Mouse (Mus musculus) midbrain, embryonic 16.5 days (tissue): ENCODE measurements around the gene Ccdc93. TPM values are rescaled to one million over a fixed set of nuclear protein-coding genes. Genes with fewer than 3 reads are reported as not detected.

Source experiments
- ATAC-seq: fragments of 200-750 bp; cut with Nextera tagmentation; 2 replicates; pipeline ENCODE4 v1.8.0; 2017; ENCODE audit warnings: moderate TSS enrichment
- H3K27ac ChIP-seq: fragments of 300-500 bp; sonication (generic); 2 replicates; pipeline ENCODE4 v1.5.1; 2014; ENCODE audit warnings: mild to moderate bottlenecking, low read length, mixed read lengths
- H3K27me3 ChIP-seq: fragments of 300-500 bp; sonication (generic); 2 replicates; pipeline ENCODE4 v1.6.1; 2014; ENCODE audit warnings: low read depth, low read length, mixed read lengths; ENCODE audit not compliant: control insufficient read depth, insufficient read depth
- H3K36me3 ChIP-seq: fragments of 300-500 bp; sonication (generic); 2 replicates; pipeline ENCODE4 v1.6.1; 2014; ENCODE audit warnings: mild to moderate bottlenecking, low read length, moderate library complexity, mixed read lengths; ENCODE audit not compliant: control insufficient read depth, insufficient read depth
- H3K4me1 ChIP-seq: fragments of 300-500 bp; sonication (generic); 2 replicates; pipeline ENCODE4 v1.6.1; 2014; ENCODE audit warnings: mild to moderate bottlenecking, low read length, mixed read lengths; ENCODE audit not compliant: control insufficient read depth, insufficient read depth
- H3K4me2 ChIP-seq: fragments of 300-500 bp; sonication (generic); 2 replicates; pipeline ENCODE4 v1.6.1; 2014; ENCODE audit warnings: mild to moderate bottlenecking, low read length, mixed read lengths
- H3K4me3 ChIP-seq: fragments of 300-500 bp; sonication (generic); 2 replicates; pipeline ENCODE4 v1.5.1; 2014; ENCODE audit warnings: low read depth, mild to moderate bottlenecking, low read length, moderate library complexity, mixed read lengths
- H3K9ac ChIP-seq: fragments of 300-500 bp; sonication (generic); 2 replicates; pipeline ENCODE4 v1.6.1; 2014; ENCODE audit warnings: low read depth, low read length, mixed read lengths
- H3K9me3 ChIP-seq: fragments of 300-500 bp; sonication (generic); replicated peaks from 2 replicates; pipeline ENCODE4 v1.6.1; 2014; ENCODE audit warnings: mild to moderate bottlenecking, low read length, mixed read lengths; ENCODE audit not compliant: control insufficient read depth, poor library complexity, severe bottlenecking
- WGBS: fragments of 180-500 bp; shearing (Covaris S2); extraction: QIAGEN DNeasy Blood & Tissue Kit; methylation state at CpG from one replicate; pipeline ENCODE4 v1.1.7; 2014; 5-methylcytosine and 5-hydroxymethylcytosine counted together
- polyA plus RNA-seq: library from polyadenylated mRNA; unstranded; fragments of >200 nt; fragmentation: Nextera tagmentation; extraction: Ambion mirVana; gene quantifications from 2 replicates; pipeline ENCODE4 v1.2.1, GENCODE M21; 2015

Ccdc93 gene
- polyA plus RNA-seq, 1 experiment from 2014 or later, result 11.9 TPM

- Histone ChIP-seq H3K27me3 (no peaks in the 10 kb centered on the region), H3K4me3 (no peak overlapping the region), H3K4me2 (no peak overlapping the region), H3K9me3 (no peaks in the 10 kb centered on the region), H3K9ac (no peak overlapping the region), H3K4me1 (no peaks in the 10 kb centered on the region), H3K36me3 (peaks cover 23% of the 10 kb centered on the region), H3K27ac (no peak overlapping the region)
- 93% methylated on average over 5 of the region's 5 CpGs for WGBS
- no peak for ATAC-seq
Observed at GRCm38 (mm10) chr1:121479403-121479802, 48.6 kb downstream of the Ccdc93 start.

DNA sequence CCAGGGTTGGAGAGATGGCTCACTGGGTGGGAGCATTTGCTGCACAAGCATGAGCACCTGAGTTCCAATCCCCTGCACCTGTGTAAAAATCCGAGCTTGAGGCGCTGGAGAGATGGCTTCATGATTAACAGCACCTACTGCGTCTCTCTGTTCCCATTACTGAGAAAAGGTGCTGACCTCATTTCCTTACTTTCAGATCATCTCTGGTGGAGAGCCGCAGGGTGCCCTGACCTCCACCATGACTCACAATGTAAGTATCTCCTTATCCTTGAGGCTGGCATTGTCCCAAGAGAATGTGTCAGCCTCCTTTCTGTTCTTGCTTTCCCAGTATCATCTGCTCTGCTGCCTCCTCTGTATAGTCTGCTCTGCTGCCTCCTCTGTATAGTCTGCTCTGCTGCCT, 52.2 kb downstream of the Ccdc93 start:
- 93% methylated on average over 4 of the region's 4 CpGs for WGBS

GRCm38 (mm10) chr1:121486803-121487202, 56.0 kb downstream of the Ccdc93 start:
- H3K9me3 ChIP-seq, result no peaks in the 10 kb centered on the region
- peaks cover 28% of the 10 kb centered on the region for H3K36me3 ChIP-seq
- ATAC-seq, result no peak
- no peak overlapping the region for H3K9ac ChIP-seq
- no peak overlapping the region for H3K27ac ChIP-seq
- no peak overlapping the region for H3K4me2 ChIP-seq
- no peak overlapping the region for H3K4me3 ChIP-seq
- WGBS, result 94% methylated on average over 6 of the region's 6 CpGs
- H3K27me3 ChIP-seq, result no peaks in the 10 kb centered on the region
- H3K4me1 ChIP-seq, result no peaks in the 10 kb centered on the region

More for the DNA sequence above, 52.2 kb downstream of the Ccdc93 start:
- H3K4me3 ChIP-seq, result no peak overlapping the region
- no peak overlapping the region for H3K27ac ChIP-seq
- H3K27me3 ChIP-seq, result no peaks in the 10 kb centered on the region
- no peaks in the 10 kb centered on the region for H3K9me3 ChIP-seq
- ATAC-seq, result no peak
- no peaks in the 10 kb centered on the region for H3K4me1 ChIP-seq
- H3K4me2 ChIP-seq, result no peak overlapping the region
- H3K36me3 ChIP-seq, result peaks cover 31% of the 10 kb centered on the region
- H3K9ac ChIP-seq, result no peak overlapping the region

DNA sequence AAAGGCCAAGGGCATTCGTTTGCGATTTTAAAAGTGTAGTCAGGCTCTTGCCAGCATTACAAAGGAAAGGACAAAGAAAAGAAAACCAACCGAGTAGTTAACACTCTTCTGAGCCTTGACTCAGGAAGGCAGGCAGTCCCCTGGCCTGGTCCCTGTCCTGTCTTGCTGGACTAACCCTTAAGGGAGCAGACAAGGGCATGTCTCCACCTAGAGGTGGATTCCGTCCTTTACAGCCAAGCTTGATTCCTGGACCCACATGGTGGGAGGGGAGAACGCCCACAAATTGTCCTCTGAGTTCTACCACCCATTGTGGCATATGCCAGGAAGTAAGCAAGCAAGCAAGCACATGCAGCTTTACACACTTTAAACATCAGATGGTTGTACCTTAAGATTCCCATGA, 59.4 kb downstream of the Ccdc93 start:
- Histone ChIP-seq H3K4me1 (no peaks in the 10 kb centered on the region), H3K9me3 (no peaks in the 10 kb centered on the region), H3K27me3 (no peaks in the 10 kb centered on the region), H3K4me3 (no peak overlapping the region), H3K4me2 (no peak overlapping the region), H3K36me3 (peaks cover 32% of the 10 kb centered on the region), H3K27ac (no peak overlapping the region), H3K9ac (no peak overlapping the region)
- 21% methylated on average over 5 of the region's 5 CpGs for WGBS
- 0 out of 2 replicates have a peak, but pooled peaks have one; percentile 48 for ATAC-seq

GRCm38 (mm10) chr1:121497093-121497492, 66.2 kb downstream of the Ccdc93 start:
- 98% methylated on average over 4 of the region's 4 CpGs for WGBS

GRCm38 (mm10) chr1:121508729-121509128, 77.9 kb downstream of the Ccdc93 start:
- WGBS, result 90% methylated on average over 2 of the region's 2 CpGs
- Histone ChIP-seq H3K27ac (no peak overlapping the region), H3K9me3 (no peaks in the 10 kb centered on the region), H3K27me3 (no peaks in the 10 kb centered on the region), H3K9ac (no peak overlapping the region), H3K36me3 (peaks cover 7% of the 10 kb centered on the region; the same call in 1 of the 2 replicates), H3K4me2 (no peak overlapping the region), H3K4me3 (no peak overlapping the region), H3K4me1 (no peaks in the 10 kb centered on the region)
- ATAC-seq, result no peak

More at GRCm38 (mm10) chr1:121497093-121497492, 66.2 kb downstream of the Ccdc93 start:
- no peaks in the 10 kb centered on the region for H3K27me3 ChIP-seq
- H3K4me3 ChIP-seq, result no peak overlapping the region
- H3K36me3 ChIP-seq, result peaks cover 44% of the 10 kb centered on the region
- H3K4me2 ChIP-seq, result no peak overlapping the region
- ATAC-seq, result no peak
- H3K9ac ChIP-seq, result no peak overlapping the region
- H3K4me1 ChIP-seq, result no peaks in the 10 kb centered on the region
- no peak overlapping the region for H3K27ac ChIP-seq
- H3K9me3 ChIP-seq, result no peaks in the 10 kb centered on the region

DNA sequence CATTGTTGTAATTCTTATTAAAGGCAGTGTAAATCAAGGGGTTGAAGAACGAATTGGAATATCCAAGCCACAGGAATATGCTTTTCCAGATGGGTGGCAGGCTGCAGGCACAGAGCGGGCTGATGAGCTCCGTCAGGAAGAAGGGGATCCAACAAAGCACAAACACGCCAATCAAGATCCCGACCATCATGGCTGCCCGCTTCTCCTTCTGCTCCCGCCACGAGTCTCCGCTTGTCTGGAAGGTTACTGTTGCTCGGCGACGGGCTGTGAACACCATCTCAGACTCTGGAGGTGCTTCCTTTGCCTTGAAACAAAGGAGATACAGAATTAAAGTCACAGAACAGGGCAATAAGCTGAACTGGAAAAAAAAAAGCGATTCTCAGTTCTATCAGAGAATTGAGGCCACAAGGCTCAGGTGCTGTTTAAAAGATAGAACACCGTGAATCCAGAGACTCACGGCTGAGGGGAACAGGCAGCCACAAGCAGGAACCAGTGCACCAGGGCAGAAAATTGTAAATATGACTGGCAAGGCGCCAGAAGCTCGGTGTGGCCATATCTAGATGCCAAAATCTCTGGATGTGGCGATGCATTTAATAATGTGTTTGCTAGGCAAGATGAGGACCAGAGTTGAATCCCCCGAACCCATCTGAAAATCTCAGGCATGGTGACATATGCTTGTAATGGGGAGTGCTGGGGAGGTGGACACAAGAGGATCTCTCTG, 79.7 kb downstream of the Ccdc93 start:
- H3K4me2 ChIP-seq, result no peak overlapping the region
- no peak overlapping the region for H3K27ac ChIP-seq
- no peak overlapping the region for H3K4me3 ChIP-seq
- H3K36me3 ChIP-seq, result peaks cover 2% of the 10 kb centered on the region; the same call in 1 of the 2 replicates
- WGBS, result 83% methylated on average over 19 of the region's 19 CpGs
- no peaks in the 10 kb centered on the region for H3K4me1 ChIP-seq
- no peak for ATAC-seq
- no peaks in the 10 kb centered on the region for H3K27me3 ChIP-seq
- H3K9me3 ChIP-seq, result no peaks in the 10 kb centered on the region
- H3K9ac ChIP-seq, result no peak overlapping the region

DNA sequence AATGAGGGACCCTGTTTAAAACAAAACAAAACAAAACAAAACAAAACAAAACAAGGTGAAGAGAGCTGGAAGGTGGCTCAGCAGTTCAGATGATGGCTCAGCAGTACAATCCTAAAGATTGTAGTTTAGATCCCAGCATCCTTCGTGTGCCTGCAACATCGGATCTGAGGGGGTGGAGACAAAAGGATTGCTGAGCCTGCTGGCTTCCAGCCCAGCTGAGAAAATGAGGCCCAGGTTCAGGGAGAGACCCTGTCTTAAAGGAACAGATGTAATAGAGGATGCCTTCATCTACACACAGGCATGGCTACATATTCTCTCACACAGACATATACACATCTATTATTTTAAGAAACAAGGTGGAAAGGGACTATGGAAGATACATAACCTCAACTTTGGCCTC, 80.3 kb downstream of the Ccdc93 start:
- Histone ChIP-seq H3K9me3 (no peaks in the 10 kb centered on the region), H3K4me3 (no peak overlapping the region), H3K36me3 (peaks cover 2% of the 10 kb centered on the region; the same call in 1 of the 2 replicates), H3K4me2 (no peak overlapping the region), H3K27me3 (no peaks in the 10 kb centered on the region), H3K9ac (no peak overlapping the region), H3K27ac (no peak overlapping the region), H3K4me1 (no peaks in the 10 kb centered on the region)
- 22% methylated on average over 2 of the region's 2 CpGs for WGBS
- ATAC-seq, result no peak

- H3K4me2 ChIP-seq, result no peak overlapping the region
- no peak overlapping the region for H3K9ac ChIP-seq
- no peaks in the 10 kb centered on the region for H3K27me3 ChIP-seq
- no peak overlapping the region for H3K27ac ChIP-seq
- no peak overlapping the region for H3K4me3 ChIP-seq
- H3K9me3 ChIP-seq, result no peaks in the 10 kb centered on the region
- peaks cover 2% of the 10 kb centered on the region; the same call in 1 of the 2 replicates for H3K36me3 ChIP-seq
- H3K4me1 ChIP-seq, result no peaks in the 10 kb centered on the region
- no peak for ATAC-seq
- WGBS, result 95% methylated on average over 2 of the region's 2 CpGs
Observed at GRCm38 (mm10) chr1:121511966-121512365, 81.1 kb downstream of the Ccdc93 start.
